Mouse (Mus musculus): ENCODE data around the gene Cdkal1. TPM values are rescaled to one million over a fixed set of nuclear protein-coding genes. Genes with fewer than 3 reads are reported as not detected.

Cdkal1 gene
- polyA plus RNA-seq, 1 experiment: 10.3 TPM

DNA sequence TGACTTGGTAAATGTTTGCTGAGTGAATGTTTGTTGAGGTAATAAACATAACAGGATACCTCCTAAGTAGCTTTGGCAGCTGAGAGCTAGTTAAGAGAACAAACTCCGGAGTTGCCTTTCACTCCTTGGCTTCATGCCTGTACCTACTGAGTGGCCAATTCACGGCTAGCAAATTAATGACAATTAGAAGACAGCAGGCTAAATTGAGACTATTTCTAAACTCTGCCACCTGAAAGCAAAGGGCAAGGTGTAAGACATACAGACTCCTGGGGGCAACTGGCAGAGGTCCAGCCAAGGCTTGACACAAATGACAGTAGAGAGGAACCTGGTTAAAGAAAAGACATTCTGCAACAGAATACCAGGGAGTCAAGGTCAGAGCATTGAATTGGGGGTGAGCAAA lies 457.0 kb downstream of the Cdkal1 start:
- no peaks in the 10 kb centered on the region for H3K4me1 ChIP-seq (ENCODE audit: control insufficient read depth, insufficient read depth, low read length)
- no peaks in the 10 kb centered on the region for H3K27me3 ChIP-seq (ENCODE audit: control insufficient read depth, insufficient read depth, low read length)
- H3K27ac ChIP-seq (ENCODE audit: insufficient read depth, low read length): no peak overlapping the region
- TF ChIP-seq POLR2A (IDR thresholded peaks at IDR 0.05; ENCODE audit: borderline replicate concordance, insufficient read depth, low read length) (no peak), CTCF (IDR thresholded peaks at IDR 0.05; ENCODE audit: borderline replicate concordance, insufficient read depth, low read depth, low read length) (no peak)
- DNase-seq: peak; percentile 30 to 37
- 8% methylated on average over 2 of the region's 2 CpGs for WGBS
- H3K4me3 ChIP-seq (replicated peaks; ENCODE audit: insufficient read depth, low read depth, low read length): no peak overlapping the region

DNA sequence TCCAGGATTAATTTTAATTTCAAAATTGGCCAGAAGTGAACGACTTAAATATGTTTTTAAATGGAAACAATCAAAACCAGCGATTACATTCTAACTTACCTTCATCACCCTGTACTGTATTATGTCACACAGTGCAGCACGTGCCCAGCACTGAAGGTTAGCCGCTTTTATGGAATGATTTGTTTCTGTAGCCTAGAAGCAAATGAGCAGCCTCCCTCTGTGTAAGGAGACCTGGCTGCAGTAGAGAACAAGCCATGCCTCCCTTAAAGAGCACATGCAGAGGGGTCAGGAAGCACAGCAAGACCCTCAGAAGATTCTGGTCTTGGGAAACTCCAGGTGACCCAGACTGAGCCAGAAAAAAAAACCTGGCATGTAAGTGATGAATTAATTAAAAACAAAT lies 459.8 kb downstream of the Cdkal1 start:
- no peaks in the 10 kb centered on the region for H3K4me1 ChIP-seq (ENCODE audit: control insufficient read depth, insufficient read depth, low read length)
- H3K4me3 ChIP-seq (replicated peaks; ENCODE audit: insufficient read depth, low read depth, low read length): no peak overlapping the region
- H3K27me3 ChIP-seq (ENCODE audit: control insufficient read depth, insufficient read depth, low read length): no peaks in the 10 kb centered on the region
- no peak overlapping the region for H3K27ac ChIP-seq (ENCODE audit: insufficient read depth, low read length)
- DNase-seq: no peak
- no peak for TF ChIP-seq POLR2A (IDR thresholded peaks at IDR 0.05; ENCODE audit: borderline replicate concordance, insufficient read depth, low read length)
- WGBS: 93% methylated on average over 4 of the region's 4 CpGs

DNA sequence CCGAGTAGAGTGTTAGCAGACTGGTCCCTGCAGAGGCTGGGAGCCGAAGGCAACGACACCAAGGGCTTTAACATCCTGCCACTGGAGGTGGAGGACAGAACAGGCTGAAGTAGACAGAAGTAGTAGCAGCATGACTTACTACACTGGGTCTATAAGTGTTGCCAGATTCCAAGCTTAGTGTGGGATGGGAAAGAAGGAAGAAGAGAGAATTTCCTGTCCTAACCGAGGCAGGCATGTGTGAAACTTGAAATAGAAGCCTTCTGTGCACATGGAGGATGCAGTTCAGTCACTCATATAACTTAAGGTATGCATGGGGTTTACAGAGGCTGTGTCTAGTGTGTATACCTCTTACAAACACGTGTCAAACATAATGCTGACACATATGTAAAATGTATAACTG lies 465.4 kb downstream of the Cdkal1 start:
- no peak overlapping the region for H3K27ac ChIP-seq (ENCODE audit: insufficient read depth, low read length)
- H3K4me3 ChIP-seq (replicated peaks; ENCODE audit: insufficient read depth, low read depth, low read length): no peak overlapping the region
- no peaks in the 10 kb centered on the region for H3K4me1 ChIP-seq (ENCODE audit: control insufficient read depth, insufficient read depth, low read length)
- TF ChIP-seq CTCF (IDR thresholded peaks at IDR 0.05; ENCODE audit: borderline replicate concordance, insufficient read depth, low read depth, low read length) (no peak), POLR2A (IDR thresholded peaks at IDR 0.05; ENCODE audit: borderline replicate concordance, insufficient read depth, low read length) (no peak)
- H3K27me3 ChIP-seq (ENCODE audit: control insufficient read depth, insufficient read depth, low read length): no peaks in the 10 kb centered on the region
- DNase-seq: no peak
- WGBS: 89% methylated on average over 5 of the region's 5 CpGs

DNA sequence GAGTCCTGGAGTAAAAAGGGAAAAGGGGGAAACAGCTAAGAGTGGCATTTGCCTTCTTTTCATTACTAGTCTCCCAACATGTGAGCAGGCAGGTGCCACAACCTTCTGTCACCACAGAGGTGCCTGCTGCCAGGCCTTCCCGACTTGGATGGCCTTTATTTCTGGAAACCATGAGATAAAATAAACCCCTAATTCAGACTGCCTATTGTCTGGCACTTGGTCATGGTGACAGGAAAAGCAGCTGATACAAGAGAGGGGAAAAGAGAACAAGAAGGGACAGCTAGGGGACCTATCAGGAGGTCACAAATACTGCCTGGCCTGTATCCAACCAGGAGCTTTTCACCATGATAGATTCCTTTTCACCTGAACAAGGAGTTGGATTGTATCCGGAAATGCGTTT lies 466.6 kb downstream of the Cdkal1 start:
- WGBS: 64% methylated on average over 3 of the region's 3 CpGs
- Histone ChIP-seq H3K27me3 (ENCODE audit: control insufficient read depth, insufficient read depth, low read length) (no peaks in the 10 kb centered on the region), H3K4me3 (replicated peaks; ENCODE audit: insufficient read depth, low read depth, low read length) (no peak overlapping the region), H3K4me1 (ENCODE audit: control insufficient read depth, insufficient read depth, low read length) (no peaks in the 10 kb centered on the region), H3K27ac (ENCODE audit: insufficient read depth, low read length) (no peak overlapping the region)
- DNase-seq: no peak
- no peak for TF ChIP-seq POLR2A (IDR thresholded peaks at IDR 0.05; ENCODE audit: borderline replicate concordance, insufficient read depth, low read length)
- no peak for TF ChIP-seq CTCF (IDR thresholded peaks at IDR 0.05; ENCODE audit: borderline replicate concordance, insufficient read depth, low read depth, low read length)

DNA sequence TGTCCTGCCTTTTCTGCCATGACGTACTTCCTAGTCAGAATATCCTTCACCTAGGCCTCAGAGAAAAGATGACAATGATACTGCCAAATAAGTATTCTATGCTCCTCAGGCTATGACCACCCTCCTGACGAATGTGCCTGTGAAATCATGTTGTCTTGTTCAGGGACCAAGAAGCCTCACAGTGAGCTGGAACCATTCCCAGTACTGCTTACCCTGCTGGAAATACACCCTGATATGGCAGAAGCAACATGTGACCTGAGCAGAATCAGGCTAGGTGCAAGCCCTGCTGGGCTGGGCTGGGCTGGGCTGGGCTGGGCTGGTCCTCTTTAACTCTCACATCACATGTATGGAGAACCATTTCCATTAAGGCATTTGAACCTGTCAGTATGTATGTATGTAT lies 477.9 kb downstream of the Cdkal1 start:
- H3K27ac ChIP-seq (ENCODE audit: insufficient read depth, low read length): no peak overlapping the region
- no peak overlapping the region for H3K4me3 ChIP-seq (replicated peaks; ENCODE audit: insufficient read depth, low read depth, low read length)
- WGBS: 55% methylated on average over 2 of the region's 2 CpGs
- peaks cover 2% of the 10 kb centered on the region; the same call in 1 of the 2 replicates for H3K4me1 ChIP-seq (ENCODE audit: control insufficient read depth, insufficient read depth, low read length)
- TF ChIP-seq POLR2A (IDR thresholded peaks at IDR 0.05; ENCODE audit: borderline replicate concordance, insufficient read depth, low read length) (no peak), CTCF (IDR thresholded peaks at IDR 0.05; ENCODE audit: borderline replicate concordance, insufficient read depth, low read depth, low read length) (no peak)
- H3K27me3 ChIP-seq (ENCODE audit: control insufficient read depth, insufficient read depth, low read length): no peaks in the 10 kb centered on the region
- DNase-seq: peak in 1 of 2 experiments; percentile 18

DNA sequence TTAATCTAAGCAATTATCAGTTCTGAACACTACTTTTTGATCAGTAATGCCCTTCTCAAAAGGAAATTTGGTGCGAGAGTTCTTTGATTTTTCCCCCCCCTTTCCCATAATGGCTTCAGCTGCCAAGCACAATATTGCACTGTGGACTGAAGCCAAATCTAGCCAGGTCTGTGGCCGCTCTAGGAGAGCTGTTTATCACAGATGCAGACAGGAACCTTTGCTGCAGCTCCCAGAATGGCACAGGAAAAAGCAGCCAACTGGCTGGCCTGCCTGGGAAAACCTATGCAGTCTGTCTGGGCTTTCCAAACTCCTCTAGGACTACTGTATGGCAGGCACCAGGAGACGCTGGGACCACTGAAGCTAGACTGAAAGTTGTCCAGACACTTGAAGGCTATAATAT lies 483.6 kb downstream of the Cdkal1 start:
- 10% methylated on average over 3 of the region's 3 CpGs for WGBS
- DNase-seq: peak; percentile 45 to 74
- Histone ChIP-seq H3K27ac (ENCODE audit: insufficient read depth, low read length) (no peak overlapping the region), H3K4me1 (ENCODE audit: control insufficient read depth, insufficient read depth, low read length) (peaks cover 4% of the 10 kb centered on the region), H3K27me3 (ENCODE audit: control insufficient read depth, insufficient read depth, low read length) (no peaks in the 10 kb centered on the region), H3K4me3 (replicated peaks; ENCODE audit: insufficient read depth, low read depth, low read length) (no peak overlapping the region)
- no peak for TF ChIP-seq CTCF (IDR thresholded peaks at IDR 0.05; ENCODE audit: borderline replicate concordance, insufficient read depth, low read depth, low read length)
- TF ChIP-seq POLR2A (IDR thresholded peaks at IDR 0.05; ENCODE audit: borderline replicate concordance, insufficient read depth, low read length): no peak

DNA sequence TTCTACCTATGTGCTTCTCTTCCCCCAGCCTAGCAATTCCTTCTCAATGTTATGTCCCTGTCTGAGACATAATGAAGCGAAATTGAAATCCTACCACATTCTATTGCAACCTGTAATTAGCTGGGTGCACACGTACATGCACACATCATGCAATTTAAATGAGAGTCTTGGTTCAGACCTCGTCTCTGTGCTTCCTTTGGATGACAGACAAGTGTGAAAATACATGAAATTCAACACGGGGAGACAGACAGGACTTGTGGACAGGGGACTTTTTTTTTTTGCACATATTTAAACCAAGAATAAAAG lies 484.1 kb downstream of the Cdkal1 start:
- TF ChIP-seq CTCF (IDR thresholded peaks at IDR 0.05; ENCODE audit: borderline replicate concordance, insufficient read depth, low read depth, low read length) (no peak), POLR2A (IDR thresholded peaks at IDR 0.05; ENCODE audit: borderline replicate concordance, insufficient read depth, low read length) (no peak)
- H3K4me1 ChIP-seq (ENCODE audit: control insufficient read depth, insufficient read depth, low read length): peaks cover 4% of the 10 kb centered on the region
- no peak overlapping the region for H3K27ac ChIP-seq (ENCODE audit: insufficient read depth, low read length)
- no peaks in the 10 kb centered on the region for H3K27me3 ChIP-seq (ENCODE audit: control insufficient read depth, insufficient read depth, low read length)
- 79% methylated on average over 4 of the region's 4 CpGs for WGBS
- H3K4me3 ChIP-seq (replicated peaks; ENCODE audit: insufficient read depth, low read depth, low read length): no peak overlapping the region
- no peak for DNase-seq

DNA sequence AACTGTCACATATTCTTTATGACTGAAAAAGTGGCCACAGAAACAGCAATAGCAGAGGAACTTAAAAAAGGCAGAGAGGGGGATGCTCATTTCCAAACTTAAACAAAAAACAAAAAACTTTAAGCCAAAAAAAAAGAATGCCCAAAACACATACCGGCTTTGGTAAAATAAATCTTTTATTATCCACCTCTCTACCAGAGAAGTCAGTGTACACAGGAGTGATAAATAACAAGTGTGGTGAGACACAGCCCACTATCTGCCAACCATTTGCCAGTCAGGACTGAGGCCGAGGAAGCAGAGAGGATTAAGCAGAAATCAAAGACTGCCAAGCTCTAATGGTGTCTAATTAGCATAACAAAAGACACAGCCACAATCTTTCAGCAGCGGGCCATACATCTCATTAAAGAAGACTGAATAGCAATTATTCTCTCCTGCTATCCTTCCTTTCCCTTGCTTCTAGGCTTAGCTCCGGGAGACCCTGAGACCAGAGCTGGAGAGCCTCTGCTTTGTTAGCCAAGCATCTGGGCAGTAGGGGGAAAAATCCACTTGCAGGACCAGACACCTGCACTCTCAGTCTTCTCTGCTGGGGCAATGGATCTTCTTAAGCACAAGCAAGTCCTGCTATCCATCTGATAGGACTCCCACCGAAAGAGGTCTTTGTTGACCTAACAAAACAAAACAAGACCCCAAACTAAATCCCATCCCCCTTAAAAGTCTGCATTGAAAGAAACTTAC lies 484.6 kb downstream of the Cdkal1 start:
- no peak overlapping the region for H3K4me3 ChIP-seq (replicated peaks; ENCODE audit: insufficient read depth, low read depth, low read length)
- no peak for DNase-seq
- H3K27ac ChIP-seq (ENCODE audit: insufficient read depth, low read length): no peak overlapping the region
- peaks cover 4% of the 10 kb centered on the region for H3K4me1 ChIP-seq (ENCODE audit: control insufficient read depth, insufficient read depth, low read length)
- TF ChIP-seq CTCF (IDR thresholded peaks at IDR 0.05; ENCODE audit: borderline replicate concordance, insufficient read depth, low read depth, low read length) (no peak), POLR2A (IDR thresholded peaks at IDR 0.05; ENCODE audit: borderline replicate concordance, insufficient read depth, low read length) (no peak)
- H3K27me3 ChIP-seq (ENCODE audit: control insufficient read depth, insufficient read depth, low read length): no peaks in the 10 kb centered on the region
- WGBS: 80% methylated on average over 5 of the region's 5 CpGs
